Mouse (Mus musculus): ENCODE measurements around the gene Morc1. TPM values are rescaled to one million over a fixed set of nuclear protein-coding genes. Genes with fewer than 3 reads are reported as not detected.

Morc1 gene
- polyA plus RNA-seq (2012; rRNA removed; ENCODE audit: low replicate concordance): 0.02 TPM in 1 of 2 replicates, not detected in the other

DNA sequence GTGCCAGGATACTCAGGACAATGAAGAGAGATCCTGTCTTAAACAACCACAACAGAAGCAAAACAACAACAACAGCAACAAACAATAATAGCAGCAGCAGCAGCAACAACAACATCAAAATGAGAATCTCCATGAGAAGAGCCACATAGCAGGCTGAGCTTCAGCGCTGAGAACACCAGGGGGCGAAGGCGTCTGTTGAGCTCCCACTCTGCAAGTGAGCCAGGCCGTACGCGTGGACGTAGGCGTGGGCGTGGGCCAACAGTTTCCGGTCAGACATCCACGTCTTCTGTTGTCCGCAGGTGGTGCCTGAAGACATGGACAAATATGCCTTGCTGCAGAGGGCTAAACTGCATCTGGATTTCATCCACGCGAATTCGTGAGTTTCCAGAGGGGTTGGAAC, at the start of gene Morc1:
Gene Morc1, plus strand, starts transcription at position 211 of the 400 bp plus-strand sequence.

DNA sequence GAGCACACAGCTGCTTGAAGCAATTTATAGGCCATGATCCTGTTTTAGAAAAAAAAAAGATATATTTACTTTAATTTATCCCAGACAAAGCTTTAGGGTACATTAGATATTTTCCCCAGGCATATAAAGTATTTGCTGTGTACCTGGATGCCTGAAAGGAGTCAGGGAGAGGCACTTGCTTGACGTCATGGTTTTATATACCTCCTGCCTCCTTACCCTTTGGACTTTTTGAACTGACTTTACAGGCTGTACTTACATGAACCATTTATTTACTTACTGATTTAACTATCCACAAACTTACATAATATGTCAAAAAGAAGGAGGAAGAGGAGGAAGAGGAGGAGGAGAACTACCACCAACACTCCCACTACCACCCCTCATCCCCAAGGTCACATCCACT, 18.8 kb upstream of the Morc1 start, which contains the start of gene Gm5485:
Gene Gm5485, minus strand, starts transcription at position 171 of the 400 bp plus-strand sequence.

Other genes starting within 250 kb of the Morc1 start
- not detected in 2 replicates for gene Dppa4, start 147.5 kb upstream of the Morc1 start, polyA plus RNA-seq (2012; rRNA removed; ENCODE audit: low replicate concordance)
- gene Dppa2, start 127.3 kb upstream of the Morc1 start, polyA plus RNA-seq (2012; rRNA removed; ENCODE audit: low replicate concordance): not detected in 2 replicates
- gene Gm5485, start 18.8 kb upstream of the Morc1 start, polyA plus RNA-seq (2012; rRNA removed; ENCODE audit: low replicate concordance): 15.1 and 20.3 TPM in 2 replicates

Data from duodenum, adult 2 months (tissue).